Mouse (Mus musculus) gastrocnemius, adult 8-10 months (tissue): ENCODE results near the gene Ms4a15. TPM values are rescaled to one million over a fixed set of nuclear protein-coding genes. Genes with fewer than 3 reads are reported as not detected.

Experiments
- total RNA-seq, 4 experiments: library from RNA; stranded (reverse); gene quantifications; 2 replicates each; pipeline ENCODE4 v1.2.4; 2022

Gene Ms4a15
- total RNA-seq, 4 experiments from 2014 or later, result not detected

Other genes starting within 250 kb of the Ms4a15 start
- gene Cd6, start 163.2 kb downstream of the Ms4a15 start, total RNA-seq, result not detected
- under 1 TPM; 0.08 to 0.45 (median 0.22) TPM for gene Slc15a3, start 153.5 kb downstream of the Ms4a15 start, total RNA-seq
- gene Tmem132a, start 123.3 kb downstream of the Ms4a15 start, total RNA-seq, result 1 to 10 TPM; 2.7 to 4.3 (median 3.4) TPM
- 100 to 1,000 TPM; 228 to 296 (median 253) TPM for gene Tmem109, start 111.2 kb downstream of the Ms4a15 start, total RNA-seq
- 100 to 1,000 TPM; 151 to 188 (median 167) TPM for gene Prpf19, start 98.0 kb downstream of the Ms4a15 start, total RNA-seq
- gene Zp1, start 72.6 kb downstream of the Ms4a15 start, total RNA-seq, result not detected
- not detected for gene Ptgdr2, start 56.1 kb downstream of the Ms4a15 start, total RNA-seq
- gene Ccdc86, start 44.0 kb downstream of the Ms4a15 start, total RNA-seq, result 10 to 100 TPM; 13.4 to 14.5 (median 13.9) TPM
- not detected for gene Ms4a10, start 18.6 kb downstream of the Ms4a15 start, total RNA-seq
- gene Ms4a18, start 24.8 kb upstream of the Ms4a15 start, total RNA-seq, result not detected
- gene Ms4a8a, start 87.9 kb upstream of the Ms4a15 start, total RNA-seq, result under 1 TPM in 3 of 4 experiments, not detected in 1; 0.36 to 0.56 (median 0.39) TPM
- not detected for gene 1700017D01Rik, start 137.6 kb upstream of the Ms4a15 start, total RNA-seq
- not detected for gene 1700025F22Rik, start 172.1 kb upstream of the Ms4a15 start, total RNA-seq
- gene Ms4a13, start 203.5 kb upstream of the Ms4a15 start, total RNA-seq, result not detected
- gene Ms4a12, start 239.2 kb upstream of the Ms4a15 start, total RNA-seq, result not detected